Mouse (Mus musculus): ENCODE data around the gene Rdh1.
"Not testable (repeated sequence)": the region's sequence is repeated elsewhere in the genome, so short reads cannot be mapped to it uniquely, and the experiment has no call there.

- TF ChIP-seq EP300, CTCF (IDR thresholded peaks at IDR 0.05; ENCODE audit: low read depth): not testable (repeated sequence)
Observed at GRCm38 (mm10) chr10:127817268-127817910, 57.9 kb downstream of the Rdh1 start.
